ENCODE assay signal across 28 mouse cellular contexts in genomic region chr9:55901588-55901987, GRCm38 (mm10). TPM values are rescaled to one million over a fixed set of nuclear protein-coding genes. Genes with fewer than 3 reads are reported as not detected.
DNase-seq lines count a peak whose midpoint lies in the region; ATAC-seq lines count a peak whose summit lies in the region.
"Had no signal": no experiment of that assay in that cellular context is flagged by ENCODE, and none has a peak within 500 bp of the region (broad histone marks: within the 10 kb centered on the region; RNA-seq: fewer than 3 reads in every experiment).

No protein-coding gene starts in this region.

- H3K4me2 ChIP-seq in midbrain, embryonic 11.5 days, result no peak overlapping the region
- no peak overlapping the region for H3K4me2 ChIP-seq in midbrain, embryonic 15.5 days
- no peak overlapping the region for H3K4me2 ChIP-seq in liver, embryonic 12.5 days
- H3K4me2 ChIP-seq in liver, embryonic 16.5 days (ENCODE audit: low read depth, low read length), result no peak overlapping the region
- H3K4me2 ChIP-seq: embryonic facial prominence, embryonic 12.5 days; embryonic facial prominence, embryonic 15.5 days; heart, embryonic 13.5 days; hindbrain, embryonic 14.5 days had no signal

- H3K27me3 ChIP-seq in midbrain, embryonic 11.5 days (ENCODE audit: control insufficient read depth, insufficient read depth, low read length), result no peaks in the 10 kb centered on the region
- no peaks in the 10 kb centered on the region for H3K27me3 ChIP-seq in midbrain, embryonic 15.5 days (replicated peaks)
- H3K27me3 ChIP-seq in liver, embryonic 12.5 days (replicated peaks), result no peaks in the 10 kb centered on the region
- H3K27me3 ChIP-seq in liver, embryonic 16.5 days (ENCODE audit: control insufficient read depth, insufficient read depth, low read depth, low read length), result no peaks in the 10 kb centered on the region
- H3K27me3 ChIP-seq: embryonic facial prominence, embryonic 12.5 days; embryonic facial prominence, embryonic 15.5 days; heart, embryonic 13.5 days had no signal

- H3K4me3 ChIP-seq in midbrain, embryonic 11.5 days (ENCODE audit: low read depth, low read length), result no peak overlapping the region
- H3K4me3 ChIP-seq in midbrain, embryonic 15.5 days, result no peak overlapping the region
- H3K4me3 ChIP-seq in liver, embryonic 12.5 days, result no peak overlapping the region
- H3K4me3 ChIP-seq in liver, embryonic 16.5 days (ENCODE audit: low read depth, low read length), result no peak overlapping the region
- H3K4me3 ChIP-seq: embryonic facial prominence, embryonic 12.5 days; embryonic facial prominence, embryonic 15.5 days; heart, adult 2 months; heart, embryonic 10.5 days; heart, embryonic 13.5 days had no signal

- peak; percentile 4 for DNase-seq in midbrain, embryonic 11.5 days (ENCODE audit: low spot score, missing footprints)
- DNase-seq in c-Kit-positive CD71-positive TER-119-negative erythroid progenitor cells, embryonic 14.5 days (ENCODE audit: low read depth), result peak; percentile 54
- no peak for DNase-seq in spleen, adult 12 weeks (ENCODE audit: low spot score)
- no peak for DNase-seq in urinary bladder, adult 18-20 months (ENCODE audit: low spot score in 2 of 2)
- DNase-seq in cerebellum, adult 9-10 months, result no peak
- DNase-seq: adrenal gland, postnatal 10 days; adrenal gland, postnatal 36 days; cerebellum, adult 18-20 months; cerebellum, adult 9-11 months; cerebellum, postnatal 25 days; forebrain, postnatal 0 days; gastrocnemius, postnatal 36 days; heart, adult 2 months; heart, postnatal 14 days; heart, postnatal 4 days had no signal

- 74% methylated on average over 3 of the region's 3 CpGs for WGBS in midbrain, embryonic 11.5 days
- WGBS in midbrain, embryonic 15.5 days, result 79% methylated on average over 3 of the region's 3 CpGs
- 32% methylated on average over 3 of the region's 3 CpGs for WGBS in liver, embryonic 12.5 days (ENCODE audit: insufficient replicate concordance)
- WGBS in liver, embryonic 16.5 days (ENCODE audit: insufficient replicate concordance), result 38% methylated on average over 3 of the region's 3 CpGs

- H3K9me3 ChIP-seq in midbrain, embryonic 11.5 days (ENCODE audit: control insufficient read depth, low read length), result no peaks in the 10 kb centered on the region
- H3K9me3 ChIP-seq in midbrain, embryonic 15.5 days, result no peaks in the 10 kb centered on the region
- H3K9me3 ChIP-seq in liver, embryonic 12.5 days (replicated peaks), result no peaks in the 10 kb centered on the region
- no peaks in the 10 kb centered on the region for H3K9me3 ChIP-seq in liver, embryonic 16.5 days (replicated peaks; ENCODE audit: control insufficient read depth, low read length)
- H3K9me3 ChIP-seq: embryonic facial prominence, embryonic 12.5 days; embryonic facial prominence, embryonic 15.5 days; heart, embryonic 10.5 days; heart, embryonic 13.5 days had no signal

- H3K9ac ChIP-seq in midbrain, embryonic 11.5 days (ENCODE audit: low read length), result no peak overlapping the region
- no peak overlapping the region for H3K9ac ChIP-seq in midbrain, embryonic 15.5 days
- H3K9ac ChIP-seq in liver, embryonic 12.5 days, result no peak overlapping the region
- no peak overlapping the region for H3K9ac ChIP-seq in liver, embryonic 16.5 days (ENCODE audit: low read depth, low read length)
- H3K9ac ChIP-seq: embryonic facial prominence, embryonic 12.5 days; embryonic facial prominence, embryonic 15.5 days; forebrain, postnatal 0 days; heart, embryonic 13.5 days; hindbrain, embryonic 14.5 days had no signal

- H3K36me3 ChIP-seq in midbrain, embryonic 11.5 days (ENCODE audit: control insufficient read depth, insufficient read depth, low read length), result no peaks in the 10 kb centered on the region
- H3K36me3 ChIP-seq in midbrain, embryonic 15.5 days (replicated peaks), result no peaks in the 10 kb centered on the region
- H3K36me3 ChIP-seq in liver, embryonic 12.5 days, result no peaks in the 10 kb centered on the region
- H3K36me3 ChIP-seq in liver, embryonic 16.5 days (ENCODE audit: control insufficient read depth, insufficient read depth), result no peaks in the 10 kb centered on the region
- H3K36me3 ChIP-seq: embryonic facial prominence, embryonic 12.5 days; embryonic facial prominence, embryonic 15.5 days; heart, embryonic 10.5 days; heart, embryonic 13.5 days had no signal

- H3K27ac ChIP-seq in midbrain, embryonic 11.5 days (ENCODE audit: low read depth, low read length), result no peak overlapping the region
- no peak overlapping the region for H3K27ac ChIP-seq in midbrain, embryonic 15.5 days
- no peak overlapping the region for H3K27ac ChIP-seq in liver, embryonic 12.5 days
- H3K27ac ChIP-seq in liver, embryonic 16.5 days (ENCODE audit: low read length), result no peak overlapping the region
- H3K27ac ChIP-seq: embryonic facial prominence, embryonic 12.5 days; embryonic facial prominence, embryonic 15.5 days; heart, adult 2 months; heart, embryonic 10.5 days; heart, embryonic 13.5 days; hindbrain, postnatal 0 days had no signal

- no peak for ATAC-seq in midbrain, embryonic 11.5 days (ENCODE audit: low FRiP score)
- ATAC-seq in midbrain, embryonic 15.5 days (replicated peaks), result no peak
- ATAC-seq in liver, embryonic 12.5 days, result peak; percentile 94
- ATAC-seq in liver, embryonic 16.5 days (ENCODE audit: low read depth), result peak; percentile 43; the same call in 1 of the 2 replicates
- ATAC-seq: activated CD4-positive, CD25-positive, alpha-beta regulatory T cell, adult 4 months; CD4-positive, CD25-positive, alpha-beta regulatory T cell, adult 4 months; forebrain, embryonic 14.5 days; forebrain, postnatal 0 days; hindbrain, postnatal 0 days; inflammation-experienced regulatory T-cells, adult 6 months had no signal

- no peaks in the 10 kb centered on the region for H3K4me1 ChIP-seq in midbrain, embryonic 11.5 days (ENCODE audit: control insufficient read depth, insufficient read depth, low read length)
- no peaks in the 10 kb centered on the region for H3K4me1 ChIP-seq in midbrain, embryonic 15.5 days
- peaks cover 15% of the 10 kb centered on the region for H3K4me1 ChIP-seq in liver, embryonic 12.5 days
- no peaks in the 10 kb centered on the region for H3K4me1 ChIP-seq in liver, embryonic 16.5 days (ENCODE audit: control insufficient read depth, low read depth, low read length)
- H3K4me1 ChIP-seq: embryonic facial prominence, embryonic 12.5 days; embryonic facial prominence, embryonic 15.5 days; heart, embryonic 10.5 days; heart, embryonic 13.5 days had no signal

RNA-seq across cellular contexts. Expression of gene Scaper, which starts 36.3 kb away (rescaled TPM):
- 11.3 and 14.3 TPM in 2 replicates for polyA plus RNA-seq in midbrain, embryonic 11.5 days (2014; fragmentation: Nextera tagmentation; extraction: Ambion mirVana)
- 41.7 and 46.6 TPM in 2 replicates for polyA plus RNA-seq in midbrain, embryonic 15.5 days (2015; fragmentation: Nextera tagmentation; extraction: Ambion mirVana)
- polyA plus RNA-seq in liver, embryonic 12.5 days (2016; fragmentation: Nextera tagmentation; extraction: Ambion mirVana), result 2.6 and 2.7 TPM in 2 replicates
- polyA plus RNA-seq in liver, embryonic 16.5 days (2015; fragmentation: Nextera tagmentation; extraction: Ambion mirVana), result 1.6 and 1.8 TPM in 2 replicates

Comparison
In these comparisons a context has a peak if more than half of its experiments do, and no peak if none do; other contexts are left out.
1. ATAC-seq: peak in liver, embryonic 12.5 days (single experiment) and liver, embryonic 16.5 days (single experiment); none in midbrain, embryonic 11.5 days (single experiment) and midbrain, embryonic 15.5 days (single experiment).
2. DNase-seq: peak in midbrain, embryonic 11.5 days (single experiment) and c-Kit-positive CD71-positive TER-119-negative erythroid progenitor cells, embryonic 14.5 days (single experiment); none in spleen, adult 12 weeks (single experiment), urinary bladder, adult 18-20 months (0 of 2) and cerebellum, adult 9-10 months (single experiment).